ENCODE assay signal across 8 mouse cellular contexts in the genomic region with DNA sequence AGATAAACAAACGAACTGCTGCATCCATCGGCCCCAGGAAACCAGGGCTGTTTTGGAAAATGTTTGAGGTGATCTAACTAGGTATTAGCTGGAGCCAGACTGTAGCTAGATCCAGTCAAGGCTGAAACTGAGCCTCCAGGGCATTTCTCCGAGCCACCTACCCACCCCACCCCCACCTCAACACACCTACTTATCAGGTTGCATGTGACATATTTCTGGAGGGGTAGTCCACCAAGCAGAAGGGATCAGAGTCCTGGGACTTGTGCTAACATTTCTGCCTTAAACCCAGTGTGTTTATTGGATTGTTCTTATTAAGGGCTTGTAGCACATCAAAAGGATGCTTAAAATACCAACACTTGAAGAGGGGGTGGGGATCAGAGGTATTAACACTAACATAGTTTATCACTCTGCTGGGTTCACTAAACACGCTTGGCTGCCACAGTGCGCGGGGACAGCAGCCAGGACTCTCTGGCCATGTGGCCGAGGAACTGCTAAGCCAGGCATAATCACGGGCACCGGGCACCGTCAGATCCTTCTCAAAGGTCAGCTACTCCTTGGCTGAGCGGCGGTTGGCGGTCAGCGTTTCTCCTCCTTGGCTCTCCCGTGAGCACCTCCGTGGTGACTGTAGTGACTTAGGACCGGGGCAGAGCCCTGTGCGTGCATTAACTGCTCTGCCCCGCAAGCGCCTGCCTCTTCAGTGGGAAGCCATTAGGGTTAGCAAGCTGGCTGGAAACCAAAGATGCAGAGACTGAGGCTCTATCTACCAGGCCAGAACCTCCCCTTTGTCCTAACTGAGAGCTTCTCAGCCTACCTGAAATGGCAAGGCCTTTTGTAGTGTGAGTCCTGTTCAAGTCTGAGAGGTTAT.
DNase-seq lines count a peak whose midpoint lies in the region; ATAC-seq lines count a peak whose summit lies in the region.

No protein-coding gene starts in this region.

- H3K4me3 ChIP-seq in heart, embryonic 14.5 days (ENCODE audit: control insufficient read depth in 1 of 2, insufficient read depth in 1 of 2, low read depth in 1 of 2, low read length in 2 of 2): 0 out of 4 replicates have a peak overlapping the region, but pooled peaks of 1 of the 2 experiments have one; percentile 2
- H3K4me3 ChIP-seq in kidney, embryonic 15.5 days (replicated peaks): no peak overlapping the region

- H3K4me1 ChIP-seq in heart, embryonic 14.5 days (ENCODE audit: control insufficient read depth in 2 of 2, insufficient read depth in 2 of 2, low read length in 2 of 2): peaks cover 31 to 36% of the 10 kb centered on the region in 2 experiments
- H3K4me1 ChIP-seq in kidney, embryonic 15.5 days: peaks cover 55% of the 10 kb centered on the region

- no peaks in the 10 kb centered on the region for H3K27me3 ChIP-seq in heart, embryonic 14.5 days (ENCODE audit: control insufficient read depth, insufficient read depth, low read length)
- no peaks in the 10 kb centered on the region for H3K27me3 ChIP-seq in kidney, embryonic 15.5 days

- no peaks in the 10 kb centered on the region for H3K36me3 ChIP-seq in heart, embryonic 14.5 days (ENCODE audit: control insufficient read depth, insufficient read depth, low read length)
- H3K36me3 ChIP-seq in kidney, embryonic 15.5 days: no peaks in the 10 kb centered on the region

- no peaks in the 10 kb centered on the region for H3K9me3 ChIP-seq in heart, embryonic 14.5 days (ENCODE audit: control insufficient read depth, low read length)
- no peaks in the 10 kb centered on the region for H3K9me3 ChIP-seq in kidney, embryonic 15.5 days (replicated peaks)

- H3K27ac ChIP-seq in heart, embryonic 14.5 days (replicated peaks in 1 of 2; ENCODE audit: control insufficient read depth in 1 of 2, insufficient read depth in 1 of 2, low read depth in 2 of 2, low read length in 2 of 2): peak overlapping the region; percentile 80 to 81
- peak overlapping the region; percentile 83 for H3K27ac ChIP-seq in kidney, embryonic 15.5 days

- ATAC-seq in heart, embryonic 14.5 days (ENCODE audit: insufficient number of reproducible peaks, insufficient read depth, low FRiP score, low read depth): peak; percentile 33
- peak; percentile 35 for ATAC-seq in kidney, embryonic 15.5 days (replicated peaks; ENCODE audit: low FRiP score)

- peak overlapping the region; percentile 39; the same call in 1 of the 2 replicates for H3K9ac ChIP-seq in heart, embryonic 14.5 days (ENCODE audit: low read length)
- no peak overlapping the region for H3K9ac ChIP-seq in kidney, embryonic 15.5 days

- H3K4me2 ChIP-seq in heart, embryonic 14.5 days (ENCODE audit: low read length): peak overlapping the region; percentile 47
- 0 out of 2 replicates have a peak overlapping the region, but pooled peaks have one; percentile 2 for H3K4me2 ChIP-seq in kidney, embryonic 15.5 days

- peak; percentile 57 for DNase-seq in ZHBTc4 (ENCODE audit: low read depth, low spot score)
- peak; percentile 78 to 84 for DNase-seq in cerebellum, postnatal 25 days
- DNase-seq in skeletal muscle tissue, adult 2 months (ENCODE audit: low read depth, low spot score): peak; percentile 95
- no peak for DNase-seq in frontal cortex, postnatal 10 days (ENCODE audit: low spot score in 2 of 2)
- DNase-seq in testis, postnatal 10 days (ENCODE audit: low spot score): no peak
- DNase-seq in c-Kit-positive CD71-positive TER-119-positive erythroid progenitor cells, embryonic 14.5 days (ENCODE audit: low spot score): no peak

- WGBS in heart, embryonic 14.5 days: 11% methylated on average over 20 of the region's 20 CpGs
- 20% methylated on average over 20 of the region's 20 CpGs for WGBS in kidney, embryonic 15.5 days

Comparison
In these comparisons a context has a peak if more than half of its experiments do, and no peak if none do; other contexts are left out.
1. DNase-seq: peak in ZHBTc4 (single experiment), cerebellum, postnatal 25 days (2 of 2) and skeletal muscle tissue, adult 2 months (single experiment); none in frontal cortex, postnatal 10 days (0 of 2), testis, postnatal 10 days (single experiment) and c-Kit-positive CD71-positive TER-119-positive erythroid progenitor cells, embryonic 14.5 days (single experiment).